Mouse (Mus musculus) embryonic facial prominence, embryonic 15.5 days (tissue): ENCODE results near the gene Rnf144a. TPM values are rescaled to one million over a fixed set of nuclear protein-coding genes. Genes with fewer than 3 reads are reported as not detected.

Experiments used
- ATAC-seq: fragments of 200-750 bp; cut with Nextera tagmentation; 2 replicates; pipeline ENCODE4 v1.8.0; 2017; ENCODE audit warnings: low read depth, moderate TSS enrichment; ENCODE audit not compliant: insufficient number of reproducible peaks, low FRiP score, low TSS enrichment
- H3K27ac ChIP-seq: fragments of 300-500 bp; sonication (generic); replicated peaks from 2 replicates; pipeline ENCODE4 v1.5.1; 2015; ENCODE audit warnings: mild to moderate bottlenecking, inconsistent platforms
- H3K27me3 ChIP-seq: fragments of 300-500 bp; sonication (generic); 2 replicates; pipeline ENCODE4 v1.6.1; 2015; ENCODE audit warnings: inconsistent platforms
- H3K36me3 ChIP-seq: fragments of 300-500 bp; sonication (generic); 2 replicates; pipeline ENCODE4 v1.6.1; 2015; ENCODE audit warnings: mild to moderate bottlenecking, inconsistent platforms
- H3K4me1 ChIP-seq: fragments of 300-500 bp; sonication (generic); 2 replicates; pipeline ENCODE4 v1.6.1; 2015; ENCODE audit warnings: inconsistent platforms
- H3K4me2 ChIP-seq: fragments of 300-500 bp; sonication (generic); replicated peaks from 2 replicates; pipeline ENCODE4 v1.6.1; 2015; ENCODE audit warnings: mild to moderate bottlenecking, inconsistent platforms
- H3K4me3 ChIP-seq: fragments of 300-500 bp; sonication (generic); replicated peaks from 2 replicates; pipeline ENCODE4 v1.5.1; 2015; ENCODE audit warnings: mild to moderate bottlenecking, inconsistent platforms
- H3K9ac ChIP-seq: fragments of 300-500 bp; sonication (generic); 2 replicates; pipeline ENCODE4 v1.6.1; 2015; ENCODE audit warnings: inconsistent platforms
- H3K9me3 ChIP-seq: fragments of 300-500 bp; sonication (generic); replicated peaks from 2 replicates; pipeline ENCODE4 v1.6.1; 2016; ENCODE audit warnings: inconsistent platforms
- WGBS: fragments of 180-500 bp; shearing (Covaris S2); methylation state at CpG from one replicate; pipeline ENCODE4 v1.1.7; 2015; 5-methylcytosine and 5-hydroxymethylcytosine counted together
- polyA plus RNA-seq: library from polyadenylated mRNA; unstranded; fragments of >200 nt; fragmentation: Nextera tagmentation; extraction: Ambion mirVana; gene quantifications from 2 replicates; pipeline ENCODE4 v1.2.1, GENCODE M21; 2015

Rnf144a gene
- polyA plus RNA-seq, 1 experiment from 2014 or later = 38.7 TPM

- H3K27ac ChIP-seq = no peak overlapping the region
- H3K4me3 ChIP-seq = no peak overlapping the region
- H3K9ac ChIP-seq = no peak overlapping the region
- no peaks in the 10 kb centered on the region for H3K27me3 ChIP-seq
- no peaks in the 10 kb centered on the region for H3K9me3 ChIP-seq
- WGBS = 67% methylated on average over 9 of the region's 9 CpGs
- ATAC-seq = no peak
- no peaks in the 10 kb centered on the region for H3K36me3 ChIP-seq
- H3K4me1 ChIP-seq = peaks cover 54% of the 10 kb centered on the region
- H3K4me2 ChIP-seq = no peak overlapping the region
Measured at GRCm38 (mm10) chr12:26408707-26409106, 6.3 kb downstream of the Rnf144a start.

DNA sequence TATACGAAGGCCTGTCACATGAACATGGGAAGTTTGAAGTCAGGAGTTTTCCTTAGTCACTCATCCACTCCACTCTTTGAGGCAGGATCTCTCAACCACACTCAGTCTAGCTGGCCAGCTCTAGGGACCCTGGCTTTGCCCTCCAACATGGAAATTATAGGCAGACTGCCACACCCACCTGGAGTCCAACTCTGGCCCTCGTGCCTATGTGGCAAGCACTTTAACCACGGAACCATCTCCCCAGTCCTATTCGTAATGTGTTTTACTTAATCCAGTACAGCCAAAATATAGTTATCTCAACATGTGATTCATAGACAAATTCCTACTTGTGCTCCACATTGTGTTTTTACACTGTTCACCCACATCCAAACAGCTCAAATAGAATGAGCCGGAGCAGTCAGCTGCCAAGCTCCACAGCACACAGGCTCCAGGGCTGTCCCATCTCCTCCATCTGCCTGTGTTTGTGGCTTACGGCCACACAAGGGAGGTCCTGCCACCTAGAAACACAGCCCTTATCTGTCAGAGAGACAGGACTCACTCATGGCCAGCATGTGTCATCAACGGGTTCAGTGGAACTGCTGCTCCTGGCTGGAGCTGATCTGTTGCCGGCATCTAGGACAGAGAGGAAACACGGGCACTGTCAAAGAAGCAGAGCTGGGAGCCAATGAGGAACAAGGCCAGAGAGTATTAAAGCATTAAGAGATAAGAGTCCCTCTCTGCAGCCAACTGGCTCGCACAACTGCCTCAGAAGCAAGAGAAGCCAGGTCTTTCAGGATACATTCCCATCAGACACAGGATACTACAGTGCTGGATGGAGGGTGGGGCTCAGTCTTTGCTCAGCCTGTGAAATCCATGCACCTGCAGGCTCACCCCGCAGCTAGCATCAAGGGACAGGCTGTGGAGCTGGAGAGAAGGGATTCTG is 10.0 kb downstream of the Rnf144a start:
- no peaks in the 10 kb centered on the region for H3K27me3 ChIP-seq
- no peak overlapping the region for H3K9ac ChIP-seq
- H3K4me1 ChIP-seq = peaks cover 50% of the 10 kb centered on the region
- H3K36me3 ChIP-seq = 0 out of 2 replicates have a peak, but pooled peaks cover 6% of the 10 kb centered on the region
- H3K4me2 ChIP-seq = no peak overlapping the region
- no peaks in the 10 kb centered on the region for H3K9me3 ChIP-seq
- peak overlapping the region; percentile 56 for H3K27ac ChIP-seq
- no peak overlapping the region for H3K4me3 ChIP-seq
- 66% methylated on average over 11 of the region's 11 CpGs for WGBS
- no peak; the same call in 1 of the 2 replicates for ATAC-seq

DNA sequence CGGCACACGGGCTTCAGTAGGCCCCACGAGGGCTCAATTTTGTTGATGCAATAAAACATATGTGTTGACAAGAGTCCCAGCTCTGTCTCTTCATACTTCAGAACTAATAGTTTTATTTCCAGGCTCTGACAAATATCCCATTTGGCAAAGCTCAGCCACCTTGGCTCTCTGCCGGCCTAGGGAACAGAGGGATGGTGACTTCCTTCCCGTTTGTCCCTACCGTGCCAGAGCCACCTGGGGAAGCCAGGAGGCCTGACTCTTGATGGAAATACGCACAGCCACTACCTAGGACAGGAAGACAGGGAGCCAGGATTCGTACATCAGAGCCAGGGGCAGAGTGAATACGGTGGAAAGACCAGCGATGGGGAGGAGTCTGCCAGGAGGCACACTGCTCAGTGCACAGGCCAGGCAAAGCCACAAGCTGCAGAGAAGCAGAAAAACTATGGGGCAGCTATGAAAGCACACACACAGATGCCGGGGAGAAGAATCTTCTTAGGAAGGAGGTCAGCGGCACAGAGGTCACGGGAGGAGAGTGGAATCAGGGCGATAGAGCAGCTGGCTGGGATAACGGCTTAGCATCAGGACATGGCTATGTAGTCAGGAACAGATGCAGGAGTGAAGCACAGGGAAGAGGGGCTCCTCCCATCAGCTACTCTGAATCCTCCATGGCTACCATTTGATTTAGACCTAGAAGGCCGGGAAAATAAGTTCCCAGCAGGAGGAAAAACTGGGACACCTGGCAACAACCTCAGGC is 11.5 kb downstream of the Rnf144a start:
- no peak for ATAC-seq
- Histone ChIP-seq H3K4me3 (no peak overlapping the region), H3K36me3 (0 out of 2 replicates have a peak, but pooled peaks cover 6% of the 10 kb centered on the region), H3K9me3 (no peaks in the 10 kb centered on the region), H3K9ac (no peak overlapping the region), H3K4me1 (peaks cover 42% of the 10 kb centered on the region), H3K4me2 (no peak overlapping the region), H3K27me3 (no peaks in the 10 kb centered on the region), H3K27ac (peak overlapping the region; percentile 29; the same call in 1 of the 2 replicates)
- 68% methylated on average over 16 of the region's 16 CpGs for WGBS

DNA sequence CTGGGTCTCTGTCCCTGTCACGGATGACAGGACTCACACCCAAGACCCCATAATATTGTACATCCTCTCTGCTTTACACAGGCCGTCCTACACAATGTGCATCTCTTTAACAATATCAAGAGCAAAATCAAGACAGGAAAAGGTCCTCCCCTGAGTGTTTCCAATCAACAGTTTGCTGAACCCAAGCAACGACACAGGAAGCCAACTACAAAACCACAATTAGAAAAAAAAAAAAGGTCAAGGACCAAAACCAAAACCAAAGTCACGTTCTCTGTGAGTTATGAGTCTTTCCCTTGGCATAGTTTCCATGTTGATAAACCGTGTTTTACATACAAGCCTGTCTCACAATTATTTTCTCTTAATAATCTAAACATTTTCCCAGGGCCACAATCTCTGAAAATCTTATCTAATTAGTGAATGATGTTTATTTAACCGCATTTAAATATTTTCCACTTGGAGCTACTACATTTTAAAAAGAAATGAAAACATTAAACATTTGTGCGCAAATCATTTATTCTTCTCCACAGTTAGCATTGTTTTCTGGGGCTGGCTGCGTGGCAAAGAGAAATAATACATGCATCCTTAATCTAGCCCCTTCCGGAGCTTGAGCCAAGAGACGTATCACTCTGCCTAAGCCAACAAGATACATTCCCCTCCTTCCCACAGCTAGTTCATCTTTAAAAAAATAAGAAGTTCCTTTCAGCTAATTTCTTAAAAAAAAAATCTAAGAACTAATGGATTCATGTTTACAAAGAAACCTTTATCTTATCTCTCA is 13.2 kb downstream of the Rnf144a start:
- H3K9me3 ChIP-seq = no peaks in the 10 kb centered on the region
- H3K36me3 ChIP-seq = 0 out of 2 replicates have a peak, but pooled peaks cover 6% of the 10 kb centered on the region
- H3K4me2 ChIP-seq = no peak overlapping the region
- no peak overlapping the region for H3K9ac ChIP-seq
- H3K27me3 ChIP-seq = no peaks in the 10 kb centered on the region
- 0 out of 2 replicates have a peak overlapping the region, but pooled peaks have one; percentile 39 for H3K27ac ChIP-seq
- H3K4me3 ChIP-seq = no peak overlapping the region
- 58% methylated on average over 10 of the region's 10 CpGs for WGBS
- no peak for ATAC-seq
- H3K4me1 ChIP-seq = peaks cover 41% of the 10 kb centered on the region

- Histone ChIP-seq H3K4me1 (peaks cover 40% of the 10 kb centered on the region), H3K27ac (0 out of 2 replicates have a peak overlapping the region, but pooled peaks have one; percentile 28), H3K36me3 (0 out of 2 replicates have a peak, but pooled peaks cover 6% of the 10 kb centered on the region), H3K4me2 (no peak overlapping the region), H3K4me3 (no peak overlapping the region), H3K9me3 (no peaks in the 10 kb centered on the region), H3K27me3 (no peaks in the 10 kb centered on the region), H3K9ac (no peak overlapping the region)
- ATAC-seq = no peak; the same call in 1 of the 2 replicates
- 63% methylated on average over 1 of the region's 1 CpGs for WGBS
Measured at GRCm38 (mm10) chr12:26401254-26401653, 13.8 kb downstream of the Rnf144a start.

DNA sequence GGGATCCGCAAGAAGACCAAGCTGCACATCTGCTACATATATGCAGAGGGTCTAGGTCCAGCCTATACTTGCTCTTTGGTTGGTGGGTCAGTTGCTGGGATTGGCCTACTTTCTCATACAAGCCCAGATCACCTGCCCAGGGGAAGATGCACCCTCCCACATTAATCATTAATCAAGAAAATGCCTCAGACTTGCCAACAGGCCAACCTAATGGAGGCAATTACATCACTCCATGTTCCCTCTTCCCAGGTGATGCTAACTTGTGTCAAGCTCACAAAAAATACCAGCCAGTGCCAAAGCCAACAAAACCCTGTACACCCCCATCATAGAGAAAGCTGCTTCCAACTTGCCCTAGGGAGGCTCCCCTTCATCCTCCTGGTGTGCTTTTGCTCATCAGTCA is 14.3 kb downstream of the Rnf144a start:
- H3K27ac ChIP-seq = no peak overlapping the region
- H3K36me3 ChIP-seq = 0 out of 2 replicates have a peak, but pooled peaks cover 6% of the 10 kb centered on the region
- H3K4me3 ChIP-seq = no peak overlapping the region
- 85% methylated on average over 1 of the region's 1 CpGs for WGBS
- no peaks in the 10 kb centered on the region for H3K27me3 ChIP-seq
- H3K9ac ChIP-seq = no peak overlapping the region
- no peak overlapping the region for H3K4me2 ChIP-seq
- no peak for ATAC-seq
- peaks cover 39% of the 10 kb centered on the region for H3K4me1 ChIP-seq
- no peaks in the 10 kb centered on the region for H3K9me3 ChIP-seq

GRCm38 (mm10) chr12:26399391-26399790 is 15.7 kb downstream of the Rnf144a start:
- no peak overlapping the region for H3K27ac ChIP-seq
- H3K36me3 ChIP-seq = 0 out of 2 replicates have a peak, but pooled peaks cover 6% of the 10 kb centered on the region
- ATAC-seq = no peak
- no peak overlapping the region for H3K4me2 ChIP-seq
- WGBS = 77% methylated on average over 6 of the region's 6 CpGs
- H3K4me1 ChIP-seq = peaks cover 40% of the 10 kb centered on the region
- H3K4me3 ChIP-seq = no peak overlapping the region
- no peaks in the 10 kb centered on the region for H3K27me3 ChIP-seq
- H3K9ac ChIP-seq = no peak overlapping the region
- no peaks in the 10 kb centered on the region for H3K9me3 ChIP-seq

DNA sequence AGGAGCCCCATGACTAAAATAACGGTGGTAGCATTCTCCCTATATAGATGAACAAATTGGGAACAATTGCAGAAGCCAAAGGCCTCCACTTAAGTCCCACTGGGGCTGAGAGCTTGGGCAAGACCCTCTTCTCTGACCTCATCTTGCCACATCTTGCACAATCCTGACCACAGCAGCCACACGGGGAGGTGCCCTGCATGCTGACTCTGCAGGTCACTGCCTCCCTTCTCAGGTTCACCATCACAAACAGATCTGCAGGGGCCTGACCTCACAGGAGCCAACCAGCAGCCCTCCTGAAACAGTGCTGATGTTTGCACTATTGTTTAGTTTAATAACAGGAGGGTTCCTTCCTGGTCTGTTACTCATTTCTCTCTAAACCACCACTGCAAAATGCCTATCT is 16.5 kb downstream of the Rnf144a start:
- Histone ChIP-seq H3K4me1 (peaks cover 46% of the 10 kb centered on the region), H3K27ac (no peak overlapping the region), H3K36me3 (0 out of 2 replicates have a peak, but pooled peaks cover 6% of the 10 kb centered on the region), H3K4me3 (no peak overlapping the region), H3K27me3 (no peaks in the 10 kb centered on the region), H3K4me2 (no peak overlapping the region), H3K9me3 (no peaks in the 10 kb centered on the region), H3K9ac (no peak overlapping the region)
- 39% methylated on average over 2 of the region's 2 CpGs for WGBS
- no peak for ATAC-seq

- ATAC-seq = peak; percentile 65; the same call in 1 of the 2 replicates
- no peaks in the 10 kb centered on the region for H3K36me3 ChIP-seq
- H3K4me3 ChIP-seq = no peak overlapping the region
- H3K4me2 ChIP-seq = 0 out of 2 replicates have a peak overlapping the region, but pooled peaks have one; percentile 17
- peak overlapping the region; percentile 77 for H3K27ac ChIP-seq
- H3K4me1 ChIP-seq = peaks cover 26% of the 10 kb centered on the region
- 43% methylated on average over 13 of the region's 13 CpGs for WGBS
- no peaks in the 10 kb centered on the region for H3K9me3 ChIP-seq
- H3K27me3 ChIP-seq = no peaks in the 10 kb centered on the region
- H3K9ac ChIP-seq = no peak overlapping the region
Measured at GRCm38 (mm10) chr12:26394485-26395470, 20.3 kb downstream of the Rnf144a start.

GRCm38 (mm10) chr12:26393291-26393690 is 21.8 kb downstream of the Rnf144a start:
- Histone ChIP-seq H3K4me3 (no peak overlapping the region), H3K9me3 (no peaks in the 10 kb centered on the region), H3K27ac (no peak overlapping the region), H3K36me3 (peaks cover 11% of the 10 kb centered on the region; the same call in 1 of the 2 replicates), H3K4me2 (no peak overlapping the region), H3K9ac (no peak overlapping the region), H3K4me1 (peaks cover 26% of the 10 kb centered on the region), H3K27me3 (no peaks in the 10 kb centered on the region)
- WGBS = 76% methylated on average over 5 of the region's 5 CpGs
- ATAC-seq = no peak
